Mouse (Mus musculus): ENCODE measurements around the gene Cntn1.

Cntn1 gene

DNA sequence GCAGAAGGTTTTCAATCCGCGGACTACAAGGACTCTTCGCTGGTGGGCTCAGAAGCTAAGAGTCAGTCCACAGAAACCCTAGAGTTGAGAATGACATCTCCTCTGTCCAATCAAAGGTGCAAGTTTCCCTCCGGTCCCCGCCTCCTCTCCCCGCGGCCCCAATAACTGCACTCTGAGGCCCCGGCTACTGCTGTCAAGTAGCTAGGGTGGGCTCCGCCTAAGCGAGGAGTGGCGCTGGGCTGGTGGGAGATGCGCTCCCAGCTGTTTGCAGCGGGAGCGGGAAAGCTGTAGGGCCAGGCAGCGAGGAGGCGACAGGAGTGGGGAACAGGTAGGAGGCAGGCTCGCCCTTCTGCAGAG lies at the start of gene Cntn1:
Gene Cntn1, plus strand, starts transcription at position 170 of the 357 bp plus-strand sequence.
- DNase-seq (ENCODE audit: low read depth, low spot score): peak; percentile 38

DNA sequence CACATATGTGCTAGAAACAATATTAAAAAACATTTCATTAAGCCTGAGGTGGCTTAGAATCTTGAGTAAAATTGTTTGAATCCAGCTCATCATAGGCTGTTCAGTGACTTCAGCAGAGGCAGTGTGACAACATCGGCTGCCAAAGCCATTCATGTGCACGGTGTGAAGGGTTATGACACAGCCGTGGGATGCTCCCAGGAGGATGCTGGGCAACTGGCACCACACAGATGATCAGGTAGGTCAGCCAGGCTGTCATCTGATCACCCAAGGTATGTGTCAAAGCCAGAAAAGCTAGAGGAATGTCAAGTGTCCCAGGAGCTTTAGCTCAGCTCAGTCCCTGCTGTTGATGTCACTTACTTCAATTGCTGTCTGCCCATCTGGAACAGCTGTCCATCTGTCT lies 49.5 kb upstream of the Cntn1 start:
- no peak for DNase-seq (ENCODE audit: low read depth, low spot score)

DNA sequence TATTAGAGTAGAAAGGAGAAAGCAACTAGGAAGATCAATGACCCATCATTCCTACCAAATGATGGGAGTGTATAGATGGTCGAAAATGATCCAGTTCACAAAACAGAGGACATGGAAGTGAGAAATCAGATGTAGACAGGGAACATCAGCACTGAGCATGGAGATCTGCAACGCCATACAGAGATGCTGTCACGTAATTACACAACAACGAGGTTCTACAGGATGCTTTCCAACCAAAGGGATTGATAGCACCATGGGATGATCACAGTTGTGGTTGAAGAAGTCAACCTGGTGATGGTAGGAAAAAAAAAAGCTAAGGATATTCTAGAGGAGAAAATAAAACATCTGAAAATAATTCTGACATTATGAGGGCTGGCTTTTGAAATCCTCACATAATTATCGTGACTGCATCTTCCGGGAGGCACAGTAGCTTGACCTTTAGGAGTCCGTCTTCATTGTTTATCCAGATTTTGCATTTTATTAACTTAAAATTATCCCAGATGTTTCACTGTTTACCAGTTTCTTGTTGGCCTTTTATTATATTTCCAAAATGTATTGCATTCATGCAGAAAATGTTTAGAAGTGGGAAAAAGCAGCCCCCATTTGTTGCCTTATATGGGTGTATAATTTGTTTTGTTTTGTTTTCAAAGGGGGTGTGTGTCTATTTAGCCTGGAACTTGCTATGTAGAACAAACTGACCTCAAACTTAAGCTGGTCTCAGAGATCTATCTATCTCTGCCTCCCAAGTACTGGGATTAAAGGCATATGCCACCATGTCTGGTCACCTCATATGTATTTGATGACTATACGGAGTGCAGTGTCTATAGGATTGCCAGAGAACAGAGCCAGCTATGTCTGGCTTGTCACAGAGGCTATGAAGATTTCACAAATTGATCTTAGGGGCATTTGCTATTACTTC lies 38.5 kb upstream of the Cntn1 start:
- no peak for DNase-seq (ENCODE audit: low read depth, low spot score)

DNA sequence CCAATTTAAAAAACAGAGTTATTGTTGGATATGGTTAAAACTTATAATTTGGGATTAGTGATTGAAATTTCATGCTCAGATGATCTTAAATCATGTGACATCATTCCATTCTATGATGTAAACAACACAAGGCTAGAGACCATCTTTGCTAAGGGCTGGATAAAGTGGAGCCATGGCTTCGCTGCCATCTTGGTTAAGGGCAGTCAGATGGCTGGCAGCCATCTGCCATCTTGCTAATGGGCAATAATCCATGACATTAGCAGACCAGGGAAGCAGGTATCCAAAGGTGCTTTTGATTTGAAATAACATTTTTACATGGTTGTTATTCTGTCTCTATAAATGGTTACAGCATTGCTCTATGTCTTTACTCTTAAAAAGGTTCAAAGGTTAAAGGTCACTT lies 16.9 kb upstream of the Cntn1 start:
- DNase-seq (ENCODE audit: low read depth, low spot score): no peak

DNA sequence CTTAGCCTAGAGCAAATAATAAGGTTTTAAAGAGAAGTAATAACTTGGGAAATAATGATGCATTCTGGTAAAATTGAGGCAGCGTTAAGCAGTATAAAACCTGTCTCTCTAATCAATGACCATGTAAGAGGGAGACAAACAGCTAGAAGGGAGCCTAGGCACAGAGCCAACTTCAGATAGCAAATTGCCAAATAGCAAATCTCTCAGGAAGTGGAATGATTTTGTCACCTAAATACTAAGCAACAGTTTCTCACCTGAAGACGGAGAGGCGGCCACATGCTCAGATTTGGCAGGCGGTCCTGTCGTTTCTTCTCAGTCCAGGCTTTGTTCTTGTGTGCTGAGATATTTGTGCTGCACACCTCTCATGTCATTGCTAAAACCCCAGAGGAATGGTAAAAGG lies 8.4 kb upstream of the Cntn1 start:
- DNase-seq (ENCODE audit: low read depth, low spot score): no peak

DNA sequence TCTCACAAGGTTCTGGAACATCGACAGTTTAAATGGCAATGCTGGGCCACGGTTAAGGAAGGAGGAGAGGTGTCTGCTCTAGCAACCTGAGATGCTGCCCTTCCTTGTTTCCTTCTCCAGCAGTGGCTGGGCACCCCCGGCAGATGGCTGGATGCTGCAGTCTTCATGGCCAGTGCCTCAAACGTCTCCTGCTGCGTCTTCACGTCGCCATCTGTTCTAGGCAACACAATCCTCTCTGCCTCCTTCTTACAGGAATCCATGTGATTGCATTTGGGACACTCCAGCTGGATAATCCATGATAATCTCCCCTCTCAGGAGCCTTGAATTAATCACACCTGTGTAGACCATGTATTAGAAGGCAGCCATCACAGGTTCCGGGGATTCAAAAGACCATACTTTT lies 4.9 kb upstream of the Cntn1 start:
- DNase-seq (ENCODE audit: low read depth, low spot score): no peak

DNA sequence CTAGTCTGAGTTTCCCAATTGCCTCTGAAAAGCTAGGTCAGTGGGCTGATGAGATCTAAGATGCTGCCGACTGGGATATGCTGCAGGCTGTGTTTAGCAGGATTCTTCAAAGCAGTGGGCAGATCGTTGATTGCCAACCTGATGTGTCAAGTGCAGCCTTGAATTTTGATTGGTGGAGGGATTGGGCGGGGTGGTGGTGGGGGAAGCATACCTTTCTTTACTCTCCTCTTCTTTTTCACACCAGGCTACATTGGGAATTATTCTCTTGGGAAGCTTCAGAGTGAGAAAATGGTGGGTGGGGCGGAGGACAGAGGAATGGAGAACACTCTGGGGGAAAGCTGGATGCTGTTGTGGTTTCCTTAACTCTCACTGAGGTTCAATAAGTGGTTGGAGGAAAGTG lies 2.9 kb upstream of the Cntn1 start:
- DNase-seq (ENCODE audit: low read depth, low spot score): no peak

DNA sequence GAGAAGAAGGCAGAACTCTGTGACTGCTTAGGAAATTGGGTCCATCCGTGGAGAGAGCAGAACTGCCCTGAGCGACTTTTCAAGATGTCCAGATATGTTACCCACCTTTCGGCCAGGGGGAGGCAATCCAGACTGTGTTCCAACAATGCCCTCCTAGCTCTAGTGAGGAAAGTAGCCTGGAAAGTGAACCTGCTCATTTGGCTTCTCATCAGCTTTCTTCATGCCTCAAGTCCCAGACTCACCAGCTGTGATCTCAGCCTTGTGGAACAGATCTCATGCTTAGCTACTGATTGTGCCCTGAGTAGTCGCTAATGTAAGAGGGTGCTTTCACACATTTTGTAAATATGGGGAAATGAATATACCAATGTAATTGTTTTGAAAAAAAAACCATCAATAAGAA lies 2.4 kb upstream of the Cntn1 start:
- DNase-seq (ENCODE audit: low read depth, low spot score): no peak

DNA sequence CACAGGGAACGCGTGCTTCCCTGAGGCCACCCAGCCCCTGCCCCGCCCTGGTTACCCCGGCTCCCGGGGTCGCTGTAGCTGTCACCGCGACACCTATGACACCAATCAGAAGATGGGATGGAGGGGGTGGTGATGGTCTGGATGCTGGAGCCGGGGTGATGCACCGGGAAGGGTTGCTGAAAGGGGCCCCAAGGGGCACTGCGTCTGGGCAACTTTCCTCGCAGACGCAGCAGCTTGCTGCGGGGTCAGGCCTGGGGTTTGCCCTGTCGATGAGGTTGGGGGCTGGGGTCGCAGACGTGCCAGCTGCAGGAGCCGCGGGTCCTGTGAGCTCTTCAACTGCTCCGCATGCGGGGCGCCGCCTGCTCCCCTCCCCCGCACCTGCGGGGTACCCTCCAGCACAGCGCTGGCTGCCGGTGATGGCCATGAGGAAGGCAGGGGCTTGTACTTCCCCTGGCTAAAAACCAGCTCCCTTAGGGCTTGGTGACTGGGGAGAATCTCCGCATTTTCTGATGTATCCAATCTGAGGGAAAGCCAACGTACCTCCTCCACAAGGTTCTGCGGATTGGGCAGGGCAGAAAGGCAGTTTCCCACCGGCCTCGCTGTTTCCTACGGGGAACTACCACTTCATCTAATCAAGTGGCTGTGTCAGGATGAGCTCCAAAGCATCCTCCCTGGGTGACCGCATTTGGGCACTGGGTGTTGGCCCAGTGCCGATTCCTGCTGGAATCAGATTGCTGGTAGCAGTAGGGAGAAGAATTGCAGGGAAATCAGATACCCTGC lies 578 bp downstream of the Cntn1 start:
- DNase-seq (ENCODE audit: low read depth, low spot score): no peak

DNA sequence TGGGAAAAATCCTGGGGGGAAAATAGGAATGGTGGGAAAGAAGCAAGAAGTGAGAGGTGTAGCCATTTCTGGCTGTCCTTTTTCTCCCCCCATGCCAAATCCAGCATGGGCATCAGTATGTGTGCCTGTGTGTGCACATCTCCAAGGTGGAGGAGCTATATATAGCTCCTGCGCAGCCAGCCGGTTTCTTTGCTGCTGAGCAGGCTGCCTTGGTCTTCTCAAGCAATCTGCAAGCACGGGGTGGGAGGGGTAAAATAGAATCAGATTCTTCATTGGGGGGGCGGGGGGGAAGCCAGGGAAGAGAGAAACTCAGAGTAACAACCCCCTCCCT lies 1.1 kb downstream of the Cntn1 start:
- no peak for DNase-seq (ENCODE audit: low read depth, low spot score)

DNA sequence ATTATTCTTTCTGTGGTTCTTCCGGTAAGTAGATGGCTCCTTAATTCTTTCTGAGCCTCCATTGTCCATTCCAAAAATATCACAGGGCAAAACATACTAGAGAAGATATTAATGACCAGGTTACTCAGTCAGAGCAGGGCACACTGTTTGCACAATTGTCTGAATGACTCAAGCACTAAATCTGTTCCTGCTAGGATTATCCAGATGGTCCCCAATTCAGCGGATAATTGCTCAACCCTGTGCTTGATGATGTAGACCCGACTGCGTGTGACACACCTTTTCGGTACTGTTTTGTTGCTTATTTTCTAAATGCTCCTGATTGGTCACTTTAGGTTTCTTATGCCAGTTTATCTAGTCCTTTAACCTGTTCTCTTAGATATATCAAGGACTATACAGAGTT lies 6.6 kb downstream of the Cntn1 start:
- no peak for DNase-seq (ENCODE audit: low read depth, low spot score)

DNA sequence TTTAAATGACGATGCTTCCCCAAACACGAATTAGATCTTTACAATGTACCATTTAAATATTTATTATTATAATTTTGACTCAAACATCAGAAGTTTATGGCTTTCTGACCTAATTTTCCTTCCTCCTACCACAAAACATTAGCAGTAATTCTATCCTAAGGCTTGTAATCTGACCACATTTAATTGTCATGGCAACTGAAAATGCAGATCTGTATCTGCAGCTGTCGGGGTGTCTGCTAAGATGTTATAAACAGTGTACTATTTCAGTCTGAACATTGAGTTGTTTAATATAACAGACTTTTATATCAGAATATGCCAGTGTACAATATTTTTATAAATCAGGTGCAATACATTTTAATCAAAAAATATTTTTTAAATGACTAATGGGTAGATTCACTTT lies 10.0 kb downstream of the Cntn1 start:
- no peak for DNase-seq (ENCODE audit: low read depth, low spot score)

DNA sequence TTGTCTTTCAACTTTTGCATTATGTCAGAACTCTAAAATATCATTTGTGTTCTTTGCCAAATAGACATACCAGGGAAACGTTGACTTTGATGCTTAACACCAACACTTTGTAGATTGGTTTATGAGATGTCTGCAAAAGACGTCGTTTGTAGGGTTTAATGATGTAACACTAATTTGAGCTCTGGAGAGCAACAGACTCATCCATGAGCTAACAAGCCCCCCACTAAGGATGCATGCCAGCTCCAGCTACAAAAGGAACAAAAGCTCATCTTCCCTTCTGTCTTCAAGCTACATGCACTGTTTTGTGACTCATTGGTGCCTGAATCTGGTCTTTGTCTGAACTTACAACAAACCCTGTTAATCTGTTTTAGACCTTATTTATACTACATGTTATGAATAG lies 28.5 kb downstream of the Cntn1 start:
- no peak for DNase-seq (ENCODE audit: low read depth, low spot score)

DNA sequence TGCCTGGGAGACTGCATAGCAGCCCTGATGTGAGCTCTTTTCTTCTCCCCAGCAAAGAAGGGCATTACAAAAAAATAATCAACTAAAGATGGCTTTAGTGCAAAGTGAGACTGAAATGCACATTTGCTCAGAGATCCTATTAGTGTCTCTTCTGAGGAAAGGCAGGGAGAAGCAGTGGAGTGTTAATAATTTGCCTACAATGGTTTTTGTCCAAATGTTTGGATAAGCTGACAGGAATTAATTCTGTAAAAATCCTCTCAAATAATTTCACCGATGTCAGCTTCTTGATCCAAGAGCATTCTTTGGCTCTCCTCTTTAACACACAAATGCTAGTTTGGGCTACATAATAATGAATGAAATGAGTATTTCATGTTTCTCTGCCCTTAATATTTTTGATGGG lies 34.9 kb downstream of the Cntn1 start:
- DNase-seq (ENCODE audit: low read depth, low spot score): no peak

DNA sequence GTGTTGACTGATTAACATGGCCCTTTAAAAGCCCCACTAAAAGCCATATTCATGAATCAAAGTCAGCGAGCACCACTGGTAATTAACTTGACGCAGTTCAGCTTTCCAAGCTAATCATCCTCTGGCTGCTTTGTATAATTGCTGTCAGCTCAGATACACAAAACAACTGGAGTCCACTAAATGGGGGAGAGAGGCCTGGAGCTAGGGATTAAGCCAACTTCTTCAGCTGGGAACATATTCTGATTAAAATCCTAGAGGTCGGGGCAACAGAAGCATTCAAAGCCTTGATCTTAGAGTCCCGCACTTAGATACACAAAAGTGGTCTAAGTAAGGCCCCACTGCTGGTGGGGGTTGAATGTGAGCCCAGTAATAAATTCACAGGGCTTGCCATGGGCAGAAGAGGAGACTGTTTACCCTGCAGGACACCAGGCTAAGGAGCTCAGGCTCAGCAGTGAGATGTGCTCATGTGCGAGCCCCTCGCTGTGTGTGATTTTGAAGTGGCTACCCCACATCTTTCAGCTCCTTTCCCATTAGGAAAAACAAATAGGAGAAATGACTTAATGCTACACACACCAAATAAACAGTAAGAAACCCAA lies 36.8 kb downstream of the Cntn1 start:
- DNase-seq (ENCODE audit: low read depth, low spot score): no peak

DNA sequence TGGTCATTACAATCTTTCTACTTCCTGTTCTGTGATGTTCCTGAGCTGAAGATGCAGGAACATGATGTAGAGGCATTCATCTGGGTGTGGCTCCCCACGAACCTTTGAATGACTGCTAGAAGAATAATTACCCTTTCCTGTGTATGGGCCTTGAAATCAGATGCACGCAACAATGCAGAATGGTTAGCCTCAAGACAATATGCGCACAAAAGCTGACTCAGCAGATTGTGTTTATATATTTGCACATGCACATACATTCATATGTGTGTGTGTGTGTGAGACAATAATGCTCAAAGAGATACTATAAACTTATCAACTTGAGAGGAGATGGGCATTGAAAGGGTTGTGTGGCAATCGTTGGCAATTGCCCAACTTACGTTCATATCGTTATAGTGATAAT lies 39.8 kb downstream of the Cntn1 start:
- no peak for DNase-seq (ENCODE audit: low read depth, low spot score)

DNA sequence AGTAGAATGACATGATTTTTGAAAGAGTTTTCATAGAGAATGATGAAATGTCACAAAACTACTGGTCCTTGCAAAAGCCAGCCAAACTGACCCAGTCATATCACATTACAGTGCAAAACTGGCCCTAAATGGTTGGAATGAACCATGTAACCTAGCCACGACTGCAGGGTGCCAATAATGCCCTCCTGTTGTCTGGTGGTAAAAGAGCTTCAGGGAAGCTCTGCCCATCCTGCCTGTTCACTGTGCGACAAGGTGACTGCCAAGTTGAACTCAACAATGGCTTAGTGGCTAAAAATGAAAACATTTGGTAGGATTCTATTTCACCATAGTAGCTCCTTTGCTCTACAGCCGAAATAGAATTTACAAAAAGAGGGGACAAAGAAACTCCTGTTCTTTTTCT lies 41.1 kb downstream of the Cntn1 start:
- no peak for DNase-seq (ENCODE audit: low read depth, low spot score)

DNA sequence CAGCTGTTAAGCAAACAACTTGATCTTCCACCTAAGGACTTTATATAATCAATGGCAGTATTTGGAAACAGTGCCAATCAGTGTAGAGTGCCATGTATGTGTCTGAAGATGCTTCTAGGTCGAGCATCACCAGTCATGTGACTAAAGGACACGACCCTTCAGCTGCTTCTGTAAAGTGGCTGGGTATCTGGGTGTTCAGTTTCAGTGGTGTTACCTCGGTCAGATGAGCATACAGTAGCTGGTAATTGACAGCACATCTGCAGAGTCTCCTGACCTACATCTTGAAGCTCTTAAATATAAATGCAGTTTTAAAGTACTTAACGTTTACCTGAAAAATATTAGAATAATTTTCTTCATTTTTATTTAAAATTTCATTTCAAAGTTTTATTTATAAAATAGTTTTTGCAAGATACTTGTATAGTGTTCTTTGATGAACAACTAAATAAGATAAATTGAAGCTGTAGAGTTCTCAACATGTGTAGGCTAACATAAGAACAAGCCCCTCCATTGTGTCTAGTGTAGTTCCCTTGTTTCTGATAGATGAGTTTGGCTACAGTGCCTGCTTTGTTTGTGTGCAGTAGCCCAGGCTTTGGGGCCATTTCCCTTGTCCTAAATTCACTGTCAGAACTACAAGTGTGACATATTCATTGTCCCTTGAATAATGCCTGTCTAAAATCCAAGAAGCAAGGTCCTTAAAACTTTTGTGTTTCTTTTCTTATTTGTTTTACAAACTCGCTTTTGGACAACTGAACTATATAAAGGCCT lies 48.6 kb downstream of the Cntn1 start:
- no peak for DNase-seq (ENCODE audit: low read depth, low spot score)

DNA sequence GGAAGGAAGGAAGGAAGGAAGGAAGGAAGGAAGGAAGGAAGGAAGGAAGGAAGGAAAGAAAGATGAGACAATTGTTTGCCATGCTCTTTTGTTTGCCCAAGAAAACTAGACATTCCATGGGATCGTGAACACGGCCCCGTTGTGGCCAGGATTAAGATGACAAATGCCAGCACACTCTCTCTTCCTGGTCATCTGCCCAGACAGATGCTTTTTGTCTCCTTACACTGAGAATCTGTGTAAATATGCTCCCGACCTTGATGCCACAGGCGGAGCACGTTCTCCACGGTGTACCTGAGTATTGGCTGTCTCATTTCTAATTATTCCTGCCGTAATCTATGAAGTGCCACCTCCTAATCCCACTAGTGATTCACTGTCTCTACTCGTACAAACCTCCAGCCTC lies 51.0 kb downstream of the Cntn1 start:
- no peak for DNase-seq (ENCODE audit: low read depth, low spot score)

DNA sequence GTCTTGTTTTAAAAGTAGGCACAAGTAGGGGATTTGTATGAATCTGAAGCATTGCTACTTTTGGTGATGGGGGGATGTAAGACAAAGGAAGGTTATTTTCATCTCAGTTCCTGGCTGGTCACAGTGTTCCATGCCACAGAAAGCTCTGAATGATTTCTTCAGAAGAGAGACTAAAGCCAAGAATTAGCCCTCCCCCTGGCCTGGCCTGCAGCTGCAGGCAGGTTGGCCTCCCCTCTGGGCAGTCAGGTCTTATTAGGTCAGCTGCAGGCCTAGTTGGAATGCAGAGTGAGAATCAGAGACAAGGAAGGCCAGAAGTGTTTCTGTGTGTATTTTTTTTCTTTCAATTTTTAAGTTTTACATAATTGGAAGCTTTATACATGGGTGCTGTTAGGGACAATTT lies 61.5 kb downstream of the Cntn1 start:
- DNase-seq (ENCODE audit: low read depth, low spot score): no peak

DNA sequence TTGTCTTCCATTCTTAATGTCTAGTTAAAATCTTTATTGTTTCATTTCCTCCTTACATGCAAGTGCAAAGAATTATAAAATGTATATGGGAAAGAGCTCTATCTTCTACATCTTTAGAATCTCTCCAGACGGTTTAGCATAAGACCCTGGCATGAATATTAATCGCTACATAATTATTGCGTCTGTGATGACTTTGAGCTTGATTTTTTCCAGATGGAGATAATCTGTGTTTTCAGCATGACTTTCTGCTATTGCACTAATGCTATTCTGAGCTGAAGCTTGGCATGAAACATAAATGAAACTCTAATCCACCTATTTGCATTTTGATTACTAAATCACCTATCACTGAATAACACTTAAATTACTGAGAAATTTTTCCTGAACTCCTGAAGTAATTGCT lies 82.0 kb downstream of the Cntn1 start:
- DNase-seq (ENCODE audit: low read depth, low spot score): no peak

DNA sequence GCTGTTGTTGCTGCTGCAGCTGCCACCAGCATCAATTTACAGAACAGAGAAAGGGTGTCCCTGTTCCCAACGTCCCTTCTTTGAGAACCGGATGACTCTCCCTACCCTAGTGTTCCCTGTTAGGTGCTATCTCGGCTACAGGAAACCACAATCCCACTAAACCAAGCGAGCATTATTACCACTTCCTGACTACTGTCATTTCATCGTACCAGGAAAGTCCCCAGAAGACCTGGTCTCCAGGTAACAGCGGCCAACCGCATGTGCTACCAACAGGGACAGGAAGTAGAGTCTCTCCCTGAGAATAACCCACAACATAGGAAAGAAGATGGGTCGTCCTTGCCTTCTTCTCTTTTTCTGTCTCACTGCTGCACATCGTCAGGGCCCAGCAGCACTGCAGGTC lies 83.3 kb downstream of the Cntn1 start:
- no peak for DNase-seq (ENCODE audit: low read depth, low spot score)

Data from retina, adult 2 months (tissue).